Comparison of ENCODE assay signal across 21 mouse cellular contexts in the genomic region with DNA sequence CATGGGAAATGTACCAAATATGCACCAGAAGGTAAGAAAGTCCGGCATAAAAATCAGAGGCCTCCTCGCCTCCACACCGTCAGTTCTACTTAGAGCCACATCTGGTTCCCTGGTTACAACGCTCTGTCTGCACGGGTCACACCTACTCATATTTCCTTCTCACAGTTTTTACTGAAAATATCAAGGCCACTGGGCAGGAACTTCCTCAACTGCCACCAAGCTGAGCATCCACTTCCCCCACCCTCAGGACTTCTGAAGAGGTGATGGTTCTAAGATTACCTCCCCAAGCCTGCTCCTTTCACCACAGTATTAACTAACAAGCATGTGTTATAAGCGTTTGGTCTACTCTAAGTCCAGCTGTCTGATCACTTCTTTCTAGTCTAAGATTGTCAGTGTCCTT. TPM values are rescaled to one million over a fixed set of nuclear protein-coding genes. Genes with fewer than 3 reads are reported as not detected.
DNase-seq lines count a peak whose midpoint lies in the region; ATAC-seq lines count a peak whose summit lies in the region.
"Had no signal": no experiment of that assay in that cellular context is flagged by ENCODE, and none has a peak within 500 bp of the region (broad histone marks: within the 10 kb centered on the region; RNA-seq: fewer than 3 reads in every experiment).

No protein-coding gene starts in this region.

- DNase-seq in 416B (ENCODE audit: low read depth), result peak; percentile 91
- peak; percentile 23 for DNase-seq in A20 (ENCODE audit: low read depth, low spot score)
- DNase-seq in embryonic facial prominence, embryonic 14.5 days (ENCODE audit: low spot score), result peak; percentile 31
- DNase-seq in hindbrain, embryonic 14.5 days (ENCODE audit: low spot score), result no peak
- DNase-seq in cerebellum, adult 9-11 months, result no peak
- DNase-seq in thymus, postnatal 14 days, result no peak
- DNase-seq in forebrain, embryonic 11.5 days (ENCODE audit: low spot score), result no peak
- DNase-seq: adrenal gland, postnatal 36 days; cerebellum, postnatal 10 days; gastrocnemius, postnatal 25 days; kidney, postnatal 36 days; liver, embryonic 13.5 days; spleen, adult 18-20 months had no signal

- H3K4me1 ChIP-seq in embryonic facial prominence, embryonic 14.5 days (ENCODE audit: control insufficient read depth, insufficient read depth, low read length), result no peaks in the 10 kb centered on the region
- H3K4me1 ChIP-seq in limb, embryonic 12.5 days (replicated peaks), result peaks cover 16% of the 10 kb centered on the region
- no peaks in the 10 kb centered on the region for H3K4me1 ChIP-seq in hindbrain, embryonic 14.5 days (replicated peaks; ENCODE audit: control insufficient read depth, insufficient read depth, low read length)
- no peaks in the 10 kb centered on the region for H3K4me1 ChIP-seq in forebrain, embryonic 11.5 days (replicated peaks; ENCODE audit: control insufficient read depth, insufficient read depth, low read length)
- H3K4me1 ChIP-seq: forebrain, embryonic 12.5 days; hindbrain, embryonic 13.5 days; liver, embryonic 13.5 days had no signal

- H3K36me3 ChIP-seq in embryonic facial prominence, embryonic 14.5 days (ENCODE audit: control insufficient read depth, insufficient read depth, low read length), result peaks cover 11% of the 10 kb centered on the region; the same call in 1 of the 2 replicates
- H3K36me3 ChIP-seq in limb, embryonic 12.5 days, result peaks cover 22% of the 10 kb centered on the region
- peaks cover 42% of the 10 kb centered on the region for H3K36me3 ChIP-seq in hindbrain, embryonic 14.5 days (replicated peaks; ENCODE audit: control insufficient read depth, insufficient read depth)
- no peaks in the 10 kb centered on the region for H3K36me3 ChIP-seq in forebrain, embryonic 11.5 days (ENCODE audit: control insufficient read depth, insufficient read depth, low read length)
- H3K36me3 ChIP-seq: liver, embryonic 13.5 days had no signal

- H3K9ac ChIP-seq in embryonic facial prominence, embryonic 14.5 days (ENCODE audit: low read depth, low read length), result no peak overlapping the region; the same call in 1 of the 2 replicates
- H3K9ac ChIP-seq in limb, embryonic 12.5 days (replicated peaks), result no peak overlapping the region
- no peak overlapping the region for H3K9ac ChIP-seq in hindbrain, embryonic 14.5 days
- H3K9ac ChIP-seq in forebrain, embryonic 11.5 days (ENCODE audit: low read length), result no peak overlapping the region
- H3K9ac ChIP-seq: forebrain, embryonic 12.5 days; hindbrain, embryonic 13.5 days; liver, embryonic 13.5 days had no signal

- ATAC-seq in embryonic facial prominence, embryonic 14.5 days (ENCODE audit: low read depth), result peak; percentile 62
- ATAC-seq in limb, embryonic 12.5 days (ENCODE audit: insufficient number of reproducible peaks, insufficient read depth, low FRiP score, low TSS enrichment, low read depth), result 0 out of 2 replicates have a peak, but pooled peaks have one; percentile 56
- no peak for ATAC-seq in hindbrain, embryonic 14.5 days (ENCODE audit: low FRiP score)
- ATAC-seq in forebrain, embryonic 11.5 days (replicated peaks; ENCODE audit: low FRiP score), result no peak
- ATAC-seq: intestine, postnatal 0 days; midbrain, embryonic 16.5 days had no signal

- H3K4me3 ChIP-seq in embryonic facial prominence, embryonic 14.5 days (ENCODE audit: low read depth, low read length), result no peak overlapping the region
- H3K4me3 ChIP-seq in limb, embryonic 12.5 days (replicated peaks), result no peak overlapping the region
- no peak overlapping the region for H3K4me3 ChIP-seq in hindbrain, embryonic 14.5 days (replicated peaks; ENCODE audit: low read length)
- no peak overlapping the region for H3K4me3 ChIP-seq in forebrain, embryonic 11.5 days (ENCODE audit: low read depth, low read length)
- H3K4me3 ChIP-seq: forebrain, embryonic 12.5 days; hindbrain, embryonic 13.5 days; liver, embryonic 13.5 days; megakaryocyte, embryonic 14.5 days had no signal

- WGBS in embryonic facial prominence, embryonic 14.5 days, result 47% methylated on average over 6 of the region's 6 CpGs
- WGBS in limb, embryonic 12.5 days, result 22% methylated on average over 6 of the region's 6 CpGs
- 88% methylated on average over 6 of the region's 6 CpGs for WGBS in hindbrain, embryonic 14.5 days
- WGBS in forebrain, embryonic 11.5 days, result 82% methylated on average over 6 of the region's 6 CpGs

- H3K27ac ChIP-seq in embryonic facial prominence, embryonic 14.5 days (replicated peaks; ENCODE audit: low read depth, low read length), result no peak overlapping the region
- peak overlapping the region; percentile 51 for H3K27ac ChIP-seq in limb, embryonic 12.5 days
- H3K27ac ChIP-seq in hindbrain, embryonic 14.5 days, result no peak overlapping the region
- H3K27ac ChIP-seq in forebrain, embryonic 11.5 days (ENCODE audit: low read depth, low read length), result no peak overlapping the region
- H3K27ac ChIP-seq: forebrain, embryonic 12.5 days; hindbrain, embryonic 13.5 days; liver, embryonic 13.5 days had no signal

- H3K27me3 ChIP-seq in embryonic facial prominence, embryonic 14.5 days (replicated peaks; ENCODE audit: control insufficient read depth, insufficient read depth, low read length), result no peaks in the 10 kb centered on the region
- H3K27me3 ChIP-seq in limb, embryonic 12.5 days, result no peaks in the 10 kb centered on the region
- H3K27me3 ChIP-seq in hindbrain, embryonic 14.5 days (ENCODE audit: control insufficient read depth, insufficient read depth, low read length), result no peaks in the 10 kb centered on the region
- H3K27me3 ChIP-seq in forebrain, embryonic 11.5 days (ENCODE audit: control insufficient read depth, insufficient read depth, low read length), result no peaks in the 10 kb centered on the region
- H3K27me3 ChIP-seq: forebrain, embryonic 12.5 days; hindbrain, embryonic 13.5 days; liver, embryonic 13.5 days; megakaryocyte, embryonic 14.5 days had no signal

- H3K9me3 ChIP-seq in embryonic facial prominence, embryonic 14.5 days (ENCODE audit: control insufficient read depth, low read length), result no peaks in the 10 kb centered on the region
- H3K9me3 ChIP-seq in limb, embryonic 12.5 days, result no peaks in the 10 kb centered on the region
- H3K9me3 ChIP-seq in hindbrain, embryonic 14.5 days (ENCODE audit: control insufficient read depth, low read length), result no peaks in the 10 kb centered on the region
- H3K9me3 ChIP-seq in forebrain, embryonic 11.5 days (ENCODE audit: control insufficient read depth, low read length), result no peaks in the 10 kb centered on the region
- H3K9me3 ChIP-seq: forebrain, embryonic 12.5 days; hindbrain, embryonic 13.5 days; liver, embryonic 13.5 days; megakaryocyte, embryonic 14.5 days had no signal

- H3K4me2 ChIP-seq in embryonic facial prominence, embryonic 14.5 days (ENCODE audit: low read depth, low read length), result no peak overlapping the region
- H3K4me2 ChIP-seq in limb, embryonic 12.5 days, result no peak overlapping the region
- H3K4me2 ChIP-seq in hindbrain, embryonic 14.5 days (replicated peaks), result no peak overlapping the region
- H3K4me2 ChIP-seq in forebrain, embryonic 11.5 days (ENCODE audit: low read depth, low read length, severe bottlenecking), result no peak overlapping the region
- H3K4me2 ChIP-seq: forebrain, embryonic 12.5 days; hindbrain, embryonic 13.5 days; liver, embryonic 13.5 days had no signal

RNA-seq across cellular contexts. Expression of a gene that starts 52.6 kb away (rescaled TPM):
- 0.13 and 0.64 TPM in 2 replicates for polyA plus RNA-seq in embryonic facial prominence, embryonic 14.5 days (2014; fragmentation: Nextera tagmentation; extraction: Ambion mirVana)
- not detected in 2 replicates for polyA plus RNA-seq in limb, embryonic 12.5 days (2016; fragmentation: Nextera tagmentation; extraction: Ambion mirVana)
- 0.17 and 0.44 TPM in 2 replicates for polyA plus RNA-seq in hindbrain, embryonic 14.5 days (2014; fragmentation: Nextera tagmentation; extraction: Ambion mirVana)
- not detected in 2 replicates for polyA plus RNA-seq in forebrain, embryonic 11.5 days (2014; fragmentation: Nextera tagmentation; extraction: Ambion mirVana)
- polyA plus RNA-seq: heart, postnatal 0 days; intestine, postnatal 0 days; liver, embryonic 13.5 days; neural tube, embryonic 11.5 days had no signal

RNA-seq across cellular contexts. Expression of a gene that starts 53.7 kb away (rescaled TPM):
- polyA plus RNA-seq in embryonic facial prominence, embryonic 14.5 days (2014; fragmentation: Nextera tagmentation; extraction: Ambion mirVana), result 16.7 and 17.9 TPM in 2 replicates
- polyA plus RNA-seq in limb, embryonic 12.5 days (2016; fragmentation: Nextera tagmentation; extraction: Ambion mirVana), result 23.3 and 24.0 TPM in 2 replicates
- 17.8 and 21.1 TPM in 2 replicates for polyA plus RNA-seq in hindbrain, embryonic 14.5 days (2014; fragmentation: Nextera tagmentation; extraction: Ambion mirVana)
- 15.8 and 16.9 TPM in 2 replicates for polyA plus RNA-seq in forebrain, embryonic 11.5 days (2014; fragmentation: Nextera tagmentation; extraction: Ambion mirVana)

Comparison
In these comparisons a context has a peak if more than half of its experiments do, and no peak if none do; other contexts are left out.
1. DNase-seq: peak in 416B (single experiment), A20 (single experiment) and embryonic facial prominence, embryonic 14.5 days (single experiment); none in hindbrain, embryonic 14.5 days (single experiment), cerebellum, adult 9-11 months (single experiment), thymus, postnatal 14 days (single experiment) and forebrain, embryonic 11.5 days (single experiment).
2. ATAC-seq: peak in embryonic facial prominence, embryonic 14.5 days (single experiment) and limb, embryonic 12.5 days (single experiment); none in hindbrain, embryonic 14.5 days (single experiment) and forebrain, embryonic 11.5 days (single experiment).